Comparison of ENCODE assay signal across 9 mouse cellular contexts in the genomic region with DNA sequence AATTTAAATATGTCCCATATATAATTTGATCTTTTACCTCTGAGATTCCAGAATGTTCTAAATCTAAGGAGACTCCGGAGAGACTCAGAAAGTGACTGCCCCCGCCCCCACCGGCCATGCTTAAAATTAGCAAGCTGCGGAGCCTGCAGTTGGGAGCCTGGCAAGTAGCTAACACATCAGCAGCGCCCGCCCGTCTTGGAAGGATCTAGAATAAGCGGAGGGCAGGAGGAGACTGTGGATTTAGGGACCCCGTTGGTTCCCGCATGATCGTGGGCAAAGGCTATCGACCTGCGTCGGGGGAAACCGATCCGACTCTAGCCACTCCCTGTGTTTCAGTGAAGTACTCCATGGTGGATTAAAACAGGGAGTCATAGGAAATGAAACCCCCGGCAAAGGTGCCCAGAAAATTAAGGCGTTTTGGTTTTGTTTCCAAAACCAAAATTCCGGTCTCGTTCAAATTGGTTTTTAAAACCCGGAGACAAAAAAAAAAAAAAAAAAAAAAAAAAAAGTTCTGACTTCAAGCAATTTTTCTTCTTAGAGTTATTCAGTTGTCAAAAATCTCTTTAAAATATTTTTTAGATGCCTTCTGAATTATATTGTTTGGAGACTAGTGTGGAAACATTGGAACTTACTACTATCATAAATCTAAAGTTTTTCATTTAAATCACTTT. TPM values are rescaled to one million over a fixed set of nuclear protein-coding genes. Genes with fewer than 3 reads are reported as not detected.
A peak's percentile ranks its signal among the peaks of the same experiment; 100 is the strongest.
DNase-seq lines count a peak whose midpoint lies in the region; ATAC-seq and TF ChIP-seq lines count a peak whose summit lies in the region.
"Had no signal": no experiment of that assay in that cellular context is flagged by ENCODE, and none has a peak within 500 bp of the region (broad histone marks: within the 10 kb centered on the region; RNA-seq: fewer than 3 reads in every experiment).

No protein-coding gene starts in this region.

- peak overlapping the region; percentile 58 for H3K4me2 ChIP-seq in lung, embryonic 14.5 days
- peak overlapping the region; percentile 52 for H3K4me2 ChIP-seq in embryonic facial prominence, embryonic 14.5 days (ENCODE audit: low read depth, low read length)
- peak overlapping the region; percentile 54 for H3K4me2 ChIP-seq in neural tube, embryonic 13.5 days

- TF ChIP-seq CTCF in lung, embryonic 14.5 days (IDR thresholded peaks at IDR 0.05; ENCODE audit: low read depth) = no peak

- no peak for ATAC-seq in lung, embryonic 14.5 days (ENCODE audit: insufficient read depth)
- no peak for ATAC-seq in embryonic facial prominence, embryonic 14.5 days (ENCODE audit: low read depth)
- ATAC-seq in neural tube, embryonic 13.5 days (ENCODE audit: low read depth) = no peak
- no peak for ATAC-seq in inflammation-experienced regulatory T-cells, adult 6 months
- no peak for ATAC-seq in cerebellum, adult (ENCODE audit: insufficient number of reproducible peaks, low FRiP score, low TSS enrichment)

- no peak overlapping the region for H3K9ac ChIP-seq in lung, embryonic 14.5 days
- no peak overlapping the region for H3K9ac ChIP-seq in embryonic facial prominence, embryonic 14.5 days (ENCODE audit: low read depth, low read length)
- peak overlapping the region; percentile 54 for H3K9ac ChIP-seq in neural tube, embryonic 13.5 days

- H3K36me3 ChIP-seq in lung, embryonic 14.5 days (ENCODE audit: insufficient read depth) = no peaks in the 10 kb centered on the region
- H3K36me3 ChIP-seq in embryonic facial prominence, embryonic 14.5 days (ENCODE audit: control insufficient read depth, insufficient read depth, low read length) = no peaks in the 10 kb centered on the region
- no peaks in the 10 kb centered on the region for H3K36me3 ChIP-seq in neural tube, embryonic 13.5 days

- 2% methylated on average over 21 of the region's 21 CpGs for WGBS in lung, embryonic 14.5 days
- WGBS in embryonic facial prominence, embryonic 14.5 days = 1% methylated on average over 21 of the region's 21 CpGs
- WGBS in neural tube, embryonic 13.5 days = 2% methylated on average over 21 of the region's 21 CpGs

- DNase-seq in lung, embryonic 14.5 days = no peak
- no peak for DNase-seq in lung, postnatal 25 days (ENCODE audit: low spot score)
- DNase-seq in embryonic facial prominence, embryonic 14.5 days (ENCODE audit: low spot score) = peak; percentile 11
- peak; percentile 4 to 21 for DNase-seq in left cerebral cortex, postnatal 14 days (ENCODE audit: low spot score in 2 of 2)
- no peak for DNase-seq in layer of hippocampus, adult 11-12 months (ENCODE audit: low spot score)

- H3K4me3 ChIP-seq in lung, embryonic 14.5 days (ENCODE audit: low read depth, low read length) = peak overlapping the region; percentile 27
- peak overlapping the region; percentile 28 for H3K4me3 ChIP-seq in embryonic facial prominence, embryonic 14.5 days (ENCODE audit: low read depth, low read length)
- H3K4me3 ChIP-seq in neural tube, embryonic 13.5 days = peak overlapping the region; percentile 29

- intact Hi-C loops in left cerebral cortex, postnatal 14 days (cut with DNase I) = loop anchor here (5.0 kb wide), 1 partner anchor 946 kb away; a partner anchor contains a TSS

- H3K9me3 ChIP-seq in lung, embryonic 14.5 days (ENCODE audit: low read depth, low read length) = no peaks in the 10 kb centered on the region
- no peaks in the 10 kb centered on the region for H3K9me3 ChIP-seq in embryonic facial prominence, embryonic 14.5 days (ENCODE audit: control insufficient read depth, low read length)
- no peaks in the 10 kb centered on the region for H3K9me3 ChIP-seq in neural tube, embryonic 13.5 days

- no peak overlapping the region for H3K27ac ChIP-seq in lung, embryonic 14.5 days (ENCODE audit: low read depth)
- H3K27ac ChIP-seq in embryonic facial prominence, embryonic 14.5 days (replicated peaks; ENCODE audit: low read depth, low read length) = no peak overlapping the region
- no peak overlapping the region for H3K27ac ChIP-seq in neural tube, embryonic 13.5 days (replicated peaks)

- peaks cover 27% of the 10 kb centered on the region for H3K27me3 ChIP-seq in lung, embryonic 14.5 days (ENCODE audit: insufficient read depth, low read length)
- peaks cover 28% of the 10 kb centered on the region for H3K27me3 ChIP-seq in embryonic facial prominence, embryonic 14.5 days (replicated peaks; ENCODE audit: control insufficient read depth, insufficient read depth, low read length)
- peaks cover 20% of the 10 kb centered on the region for H3K27me3 ChIP-seq in neural tube, embryonic 13.5 days

- H3K4me1 ChIP-seq in lung, embryonic 14.5 days (ENCODE audit: insufficient read depth) = no peaks in the 10 kb centered on the region
- no peaks in the 10 kb centered on the region; the same call in 1 of the 2 replicates for H3K4me1 ChIP-seq in embryonic facial prominence, embryonic 14.5 days (ENCODE audit: control insufficient read depth, insufficient read depth, low read length)
- H3K4me1 ChIP-seq in neural tube, embryonic 13.5 days (replicated peaks) = peaks cover 36% of the 10 kb centered on the region

RNA-seq across cellular contexts. Expression of a gene that starts 12.4 kb away (rescaled TPM):
- polyA plus RNA-seq in lung, embryonic 14.5 days (2014; fragmentation: Nextera tagmentation; extraction: Ambion mirVana) = 0.99 and 1.6 TPM in 2 replicates
- polyA plus RNA-seq in embryonic facial prominence, embryonic 14.5 days (2014; fragmentation: Nextera tagmentation; extraction: Ambion mirVana) = 0.57 and 0.92 TPM in 2 replicates
- total RNA-seq in left cerebral cortex, postnatal 14 days (2021) = 1 to 10 TPM; 3.1 to 3.3 TPM
- 9.1 TPM in 2 replicates for polyA plus RNA-seq in neural tube, embryonic 13.5 days (2015; fragmentation: Nextera tagmentation; extraction: Ambion mirVana)
- under 1 TPM in 1 of 3 experiments, not detected in 2; 0.19 TPM for polyA plus RNA-seq in inflammation-experienced regulatory T-cells, adult 6 months (2017; shearing (Covaris generic))
- total RNA-seq: liver, adult 2 months had no signal
- polyA plus RNA-seq: liver, adult 2 months had no signal

Comparison
In these comparisons a context has a peak if more than half of its experiments do, and no peak if none do; other contexts are left out.
1. DNase-seq: peak in embryonic facial prominence, embryonic 14.5 days (single experiment) and left cerebral cortex, postnatal 14 days (2 of 2); none in lung, embryonic 14.5 days (single experiment), lung, postnatal 25 days (single experiment) and layer of hippocampus, adult 11-12 months (single experiment).
2. Peak in every context shown above with its lines, with median percentiles within 50 percentile points of each other: H3K4me2 ChIP-seq and H3K4me3 ChIP-seq.